Mouse (Mus musculus): Measurements from ENCODE around the gene Scube3.
"Not testable (repeated sequence)": the region's sequence is repeated elsewhere in the genome, so short reads cannot be mapped to it uniquely, and the experiment has no call there.

The Scube3 gene

DNA sequence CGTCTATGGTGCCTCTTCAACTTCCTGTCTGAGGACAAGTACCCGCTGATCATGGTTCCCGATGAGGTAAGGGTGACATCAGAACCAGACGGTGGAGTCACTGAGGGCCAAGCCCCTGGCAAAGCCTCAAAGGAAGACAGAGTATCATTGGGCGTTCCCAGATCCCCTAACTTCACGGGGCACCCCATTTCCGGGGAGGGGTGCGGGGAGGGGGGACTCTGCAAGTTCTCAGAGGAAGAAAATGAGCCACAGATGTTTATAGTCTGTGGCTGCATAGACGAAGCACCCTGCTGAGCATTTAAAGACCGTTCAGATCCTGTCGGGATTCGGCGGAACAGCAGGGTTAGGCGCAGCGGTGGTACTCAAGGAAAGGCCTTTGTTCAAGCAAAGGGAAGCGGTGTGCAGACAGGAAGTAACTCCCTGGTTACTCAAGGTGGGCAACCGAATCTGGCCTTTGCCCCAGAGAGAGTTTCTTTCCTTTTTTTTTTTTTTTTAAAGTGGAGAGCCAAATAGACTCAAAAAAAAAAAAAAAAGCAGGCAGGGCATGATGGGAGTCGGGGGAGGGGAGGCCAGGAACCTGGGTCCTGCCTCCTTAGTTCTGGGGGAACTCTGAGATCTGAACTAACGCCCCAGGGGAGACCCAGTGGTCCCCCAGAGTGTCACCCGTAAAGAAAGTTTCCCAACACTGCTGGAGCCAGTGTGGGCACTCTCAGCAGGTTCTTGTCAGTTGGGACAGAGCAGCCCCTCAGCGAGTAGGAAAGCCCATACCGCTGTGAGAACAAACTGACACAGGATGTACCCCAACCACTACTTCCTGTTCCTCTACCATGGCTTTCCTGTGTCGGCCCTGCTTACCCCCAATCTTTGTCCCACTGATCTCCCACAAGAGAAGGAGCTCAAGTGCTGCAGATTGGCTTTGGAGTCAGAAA is 76.0 kb downstream of the Scube3 start:
- peak; percentile 81 to 88 for DNase-seq (ENCODE audit: low spot score in 2 of 2)

DNA sequence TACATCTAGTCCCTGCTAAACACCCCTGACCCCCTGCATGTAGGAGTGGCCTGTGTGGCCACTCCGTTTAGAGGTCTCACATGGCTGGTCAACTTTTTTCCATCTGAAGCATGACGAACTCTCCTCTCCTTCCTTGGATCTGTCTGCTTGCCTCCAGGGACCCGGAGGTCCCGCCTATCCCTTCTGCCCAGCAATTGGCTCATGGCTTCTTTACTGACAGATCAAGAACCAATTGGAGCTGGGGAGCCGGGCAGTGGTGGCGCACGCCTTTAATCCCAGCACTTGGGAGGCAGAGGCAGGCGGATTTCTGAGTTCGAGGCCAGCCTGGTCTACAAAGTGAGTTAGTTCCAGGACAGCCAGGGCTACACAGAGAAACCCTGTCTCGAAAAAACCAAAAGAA is 80.5 kb downstream of the Scube3 start:
- not testable (repeated sequence) for DNase-seq (ENCODE audit: low spot score in 2 of 2)

DNA sequence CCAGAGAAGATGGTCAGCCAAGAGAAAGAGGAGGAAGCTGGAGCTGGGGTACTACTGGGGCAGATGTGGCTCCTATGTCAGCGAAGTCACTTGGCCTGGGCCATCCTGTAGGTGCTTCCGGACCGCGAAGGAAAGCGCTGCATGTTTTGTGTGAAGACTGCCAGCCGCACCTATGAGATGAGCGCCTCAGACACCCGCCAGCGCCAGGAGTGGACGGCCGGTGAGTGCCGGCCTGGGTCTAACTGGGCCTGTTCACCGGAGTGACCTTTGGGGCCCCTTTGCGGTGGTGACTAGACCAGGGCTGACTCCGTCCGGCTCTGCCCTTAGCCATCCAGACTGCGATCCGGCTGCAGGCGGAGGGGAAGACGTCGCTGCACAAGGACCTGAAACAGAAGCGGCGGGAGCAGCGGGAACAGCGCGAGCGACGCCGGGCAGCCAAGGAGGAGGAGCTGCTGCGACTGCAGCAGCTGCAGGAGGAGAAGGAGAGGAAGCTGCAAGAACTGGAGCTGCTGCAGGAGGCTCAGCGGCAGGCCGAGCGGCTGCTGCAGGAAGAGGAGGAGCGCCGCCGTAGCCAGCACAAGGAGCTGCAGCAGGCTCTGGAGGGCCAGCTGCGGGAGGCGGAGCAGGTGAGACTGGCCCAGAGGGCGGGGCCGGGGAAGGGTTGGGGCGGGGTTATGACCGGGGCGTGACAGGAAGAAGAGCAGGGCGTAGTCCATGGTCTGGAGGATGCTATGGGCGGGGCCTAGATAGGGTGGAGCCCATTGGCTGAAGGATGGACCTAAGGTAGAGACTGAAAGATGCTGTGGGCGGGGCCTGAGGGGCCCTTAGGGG is 81.8 kb downstream of the Scube3 start:
- peak; percentile 95 for DNase-seq (ENCODE audit: low spot score in 2 of 2)
